Mouse (Mus musculus) kidney, postnatal 4 days (tissue): ENCODE results near the gene Ss18l2.

Experiments
- DNase-seq, 2 experiments: peaks; one replicate each; pipeline ENCODE4 v3.0.0; 2021; ENCODE audit warnings: mixed read lengths in 2 of 2

Gene Ss18l2

GRCm38 (mm10) chr9:121760271-121761090 is 50.4 kb downstream of the Ss18l2 start:
- peak; percentile 85 to 92 for DNase-seq

DNA sequence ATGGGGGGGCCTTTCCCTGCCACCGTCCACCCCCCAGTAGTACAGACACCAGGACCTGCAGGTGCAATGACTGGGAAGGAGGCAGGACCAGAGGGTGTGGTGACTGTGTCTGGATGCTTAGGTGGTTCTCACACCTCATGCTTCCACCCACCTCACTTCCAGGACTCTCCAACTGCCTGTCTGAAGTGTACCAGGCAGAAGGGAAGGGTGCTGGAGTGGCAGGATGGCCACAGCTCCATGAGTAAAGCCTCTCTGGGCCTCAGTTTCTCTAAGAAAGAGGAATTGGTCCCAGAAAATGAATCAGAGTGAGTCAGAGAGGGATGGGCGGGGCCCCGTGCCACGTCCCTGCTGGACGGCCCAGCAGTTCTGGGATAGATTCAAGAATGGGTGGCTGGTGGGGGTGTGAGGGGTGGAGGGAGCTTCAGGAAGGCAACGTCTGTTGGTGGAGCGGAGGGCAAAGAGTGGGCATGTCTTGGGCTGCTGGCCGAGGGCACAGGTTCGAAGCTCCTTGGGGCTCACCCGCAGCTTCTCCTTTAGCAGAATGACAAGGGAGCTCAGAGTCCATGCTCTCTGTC is 51.0 kb downstream of the Ss18l2 start:
- DNase-seq = no peak

- DNase-seq = no peak
Observed at GRCm38 (mm10) chr9:121761787-121762186, 51.7 kb downstream of the Ss18l2 start.

- no peak for DNase-seq
Observed at GRCm38 (mm10) chr9:121762248-121762647, 52.1 kb downstream of the Ss18l2 start.

GRCm38 (mm10) chr9:121762761-121763160 is 52.6 kb downstream of the Ss18l2 start:
- no peak for DNase-seq
